Mouse (Mus musculus): ENCODE results near the gene Smarca2.

GRCm38 (mm10) chr19:26690516-26690915 lies 85.7 kb downstream of the Smarca2 start:
- TF ChIP-seq POLR2A (IDR thresholded peaks at IDR 0.05; ENCODE audit: borderline replicate concordance, low read depth, low read length) (no peak), CTCF (IDR thresholded peaks at IDR 0.05; ENCODE audit: low read depth, low read length) (no peak)

Measured in bone marrow macrophage, adult 2 months (primary cell).